Mouse (Mus musculus): Measurements from ENCODE around the gene Rad52.

DNA sequence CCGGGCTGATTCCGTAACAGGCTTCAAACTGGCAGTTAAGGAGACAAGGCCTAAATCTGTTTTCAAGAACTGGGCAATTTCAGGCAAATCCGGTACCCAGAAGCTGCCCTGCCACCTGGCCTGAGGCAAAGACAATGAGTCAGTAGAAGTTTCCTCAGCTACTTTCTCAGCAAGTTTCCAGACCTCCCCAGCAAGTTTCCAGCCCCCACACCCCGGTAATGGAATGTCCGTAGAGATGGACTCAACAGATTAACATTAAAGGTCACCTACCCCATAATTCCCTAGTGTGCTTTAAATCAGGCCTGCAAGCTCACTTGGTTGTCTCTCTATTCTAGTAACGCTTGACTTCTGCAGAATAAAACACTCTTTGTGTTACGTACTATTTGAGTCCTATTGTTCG, 41.0 kb upstream of the Rad52 start:
- TF ChIP-seq CTCF (IDR thresholded peaks at IDR 0.05; ENCODE audit: low read depth, low read length), result no peak
- TF ChIP-seq POLR2A (IDR thresholded peaks at IDR 0.05; ENCODE audit: extremely low read depth, insufficient read depth, low read length), result no peak
